Mouse (Mus musculus): Measurements from ENCODE around the gene Lbr. TPM values are rescaled to one million over a fixed set of nuclear protein-coding genes. Genes with fewer than 3 reads are reported as not detected.
A peak's percentile ranks its signal among the peaks of the same experiment; 100 is the strongest.

Gene Lbr
- polyA plus RNA-seq, 1 experiment, result 183 TPM

DNA sequence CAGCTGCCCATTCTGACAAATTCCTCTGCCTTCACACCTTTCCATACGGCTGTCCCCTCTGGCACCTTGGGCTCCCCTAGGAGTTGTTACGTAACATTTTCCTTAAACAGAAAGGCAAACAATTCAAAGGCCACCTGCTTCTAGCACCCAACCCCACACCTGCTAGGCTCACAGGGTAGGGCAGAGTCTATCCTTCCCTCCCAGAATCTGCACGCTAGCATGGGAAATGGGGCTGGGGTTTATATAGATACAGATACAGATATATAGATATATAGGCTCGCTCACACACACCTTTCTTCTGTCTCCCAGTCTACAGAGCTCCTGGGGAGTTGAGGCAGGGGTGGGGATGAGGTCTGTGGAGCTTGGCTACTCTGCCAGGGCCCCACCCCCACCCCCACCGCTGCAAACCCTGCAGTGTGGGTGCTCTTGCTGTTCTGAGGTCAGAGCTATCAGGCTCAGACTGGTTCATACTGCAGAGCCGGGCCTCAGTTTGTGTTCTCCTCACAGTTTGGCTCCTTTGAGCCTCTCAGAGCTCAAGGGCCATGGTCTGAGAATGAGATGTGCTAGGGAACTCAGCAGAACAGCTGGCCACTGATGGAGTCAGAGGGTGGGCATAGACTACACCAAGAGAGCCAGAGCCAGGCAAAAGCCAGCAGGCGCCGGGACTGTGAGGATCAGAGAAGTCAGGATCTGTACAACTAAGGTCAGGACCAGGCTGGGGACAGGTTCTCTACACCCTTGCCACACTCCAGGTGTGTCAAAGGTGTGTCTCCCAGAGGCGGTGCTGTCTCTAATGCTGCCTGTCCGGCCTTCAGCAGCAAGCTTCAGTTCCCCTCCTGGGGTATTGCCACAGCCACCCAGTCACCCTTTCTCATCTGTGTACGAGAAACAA, 22.4 kb upstream of the Lbr start:
- peaks cover 71% of the 10 kb centered on the region for H3K4me1 ChIP-seq (replicated peaks; ENCODE audit: control insufficient read depth, insufficient read depth, low read length)
- H3K27ac ChIP-seq (ENCODE audit: control insufficient read depth, insufficient read depth, low read length), result peak overlapping the region; percentile 85
- DNase-seq, result no peak
- TF ChIP-seq POLR2A (IDR thresholded peaks at IDR 0.05; ENCODE audit: control insufficient read depth, extremely low read depth, insufficient read depth, low read length, poor library complexity) (no peak), CTCF (IDR thresholded peaks at IDR 0.05; ENCODE audit: borderline replicate concordance, control insufficient read depth, extremely low read depth, insufficient read depth, low read length, poor library complexity) (no peak)
- H3K36me3 ChIP-seq (ENCODE audit: control insufficient read depth, insufficient read depth, low read length), result no peaks in the 10 kb centered on the region
- no peaks in the 10 kb centered on the region for H3K27me3 ChIP-seq (ENCODE audit: control insufficient read depth, insufficient read depth, low read length)
- 45% methylated on average over 11 of the region's 11 CpGs for WGBS
- H3K4me3 ChIP-seq (ENCODE audit: control insufficient read depth, insufficient read depth, low read length), result no peak overlapping the region

DNA sequence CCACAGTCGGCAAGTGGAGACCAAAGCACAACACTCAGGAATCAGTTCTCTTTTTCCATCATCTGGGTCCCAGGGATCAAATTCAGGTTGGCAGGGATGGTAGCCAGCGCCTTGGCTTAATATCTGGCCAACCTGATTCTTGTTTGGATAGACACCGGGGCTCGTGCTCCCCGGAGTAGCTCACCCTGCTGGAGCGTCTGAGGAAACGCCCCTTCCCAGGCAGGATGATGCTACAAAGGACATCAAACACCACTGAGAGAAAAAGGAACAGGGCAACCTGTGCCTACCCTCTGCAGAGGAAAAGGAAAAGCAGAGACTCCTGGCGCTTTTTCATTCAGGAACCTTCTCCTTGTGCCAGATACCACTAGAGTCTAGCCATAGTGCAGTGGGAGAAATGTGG, 20.6 kb upstream of the Lbr start:
- peaks cover 76% of the 10 kb centered on the region for H3K4me1 ChIP-seq (replicated peaks; ENCODE audit: control insufficient read depth, insufficient read depth, low read length)
- no peak for DNase-seq
- no peak overlapping the region for H3K4me3 ChIP-seq (ENCODE audit: control insufficient read depth, insufficient read depth, low read length)
- H3K27me3 ChIP-seq (ENCODE audit: control insufficient read depth, insufficient read depth, low read length), result no peaks in the 10 kb centered on the region
- TF ChIP-seq CTCF (IDR thresholded peaks at IDR 0.05; ENCODE audit: borderline replicate concordance, control insufficient read depth, extremely low read depth, insufficient read depth, low read length, poor library complexity) (no peak), POLR2A (IDR thresholded peaks at IDR 0.05; ENCODE audit: control insufficient read depth, extremely low read depth, insufficient read depth, low read length, poor library complexity) (no peak)
- peak overlapping the region; percentile 11; the same call in 1 of the 2 replicates for H3K27ac ChIP-seq (ENCODE audit: control insufficient read depth, insufficient read depth, low read length)
- 32% methylated on average over 8 of the region's 8 CpGs for WGBS
- no peaks in the 10 kb centered on the region for H3K36me3 ChIP-seq (ENCODE audit: control insufficient read depth, insufficient read depth, low read length)

DNA sequence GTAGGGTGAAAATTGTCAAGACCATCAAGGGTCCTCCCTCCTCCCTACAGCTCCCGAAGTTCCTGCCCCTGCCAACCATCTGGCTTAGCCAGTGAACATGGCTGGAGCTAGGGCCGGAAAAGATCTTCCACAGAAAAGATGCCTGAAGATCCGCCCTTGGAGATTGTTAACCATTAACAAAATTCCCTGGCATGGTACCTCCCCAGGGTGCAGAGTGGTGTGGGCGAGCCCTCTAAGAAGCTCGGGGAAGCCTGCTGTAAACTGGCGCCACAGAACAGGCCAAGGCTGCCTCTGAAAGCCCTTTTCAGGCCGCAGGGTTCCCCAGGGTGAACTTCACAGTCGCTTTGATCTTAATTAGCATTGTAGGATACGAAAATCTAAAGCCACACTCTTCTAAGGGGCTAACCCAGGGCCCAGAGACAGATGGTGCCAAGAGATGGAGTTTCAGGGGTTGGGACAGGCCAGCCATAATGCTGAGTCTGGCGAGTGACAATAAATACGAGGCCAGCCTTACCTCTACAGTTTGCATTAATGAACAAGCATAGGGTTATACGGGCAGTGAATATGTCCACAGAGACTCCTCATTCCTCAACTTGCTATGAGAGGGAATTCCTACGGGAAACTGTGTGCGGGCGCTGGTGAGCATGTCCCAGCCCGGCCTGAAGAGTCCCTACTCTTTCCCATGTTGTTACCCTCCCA, 20.0 kb upstream of the Lbr start:
- DNase-seq, result no peak
- Histone ChIP-seq H3K36me3 (ENCODE audit: control insufficient read depth, insufficient read depth, low read length) (no peaks in the 10 kb centered on the region), H3K27me3 (ENCODE audit: control insufficient read depth, insufficient read depth, low read length) (no peaks in the 10 kb centered on the region), H3K27ac (ENCODE audit: control insufficient read depth, insufficient read depth, low read length) (peak overlapping the region; percentile 17; the same call in 1 of the 2 replicates), H3K4me3 (ENCODE audit: control insufficient read depth, insufficient read depth, low read length) (no peak overlapping the region), H3K4me1 (replicated peaks; ENCODE audit: control insufficient read depth, insufficient read depth, low read length) (peaks cover 75% of the 10 kb centered on the region)
- TF ChIP-seq CTCF (IDR thresholded peaks at IDR 0.05; ENCODE audit: borderline replicate concordance, control insufficient read depth, extremely low read depth, insufficient read depth, low read length, poor library complexity) (no peak), POLR2A (IDR thresholded peaks at IDR 0.05; ENCODE audit: control insufficient read depth, extremely low read depth, insufficient read depth, low read length, poor library complexity) (no peak)
- WGBS, result 69% methylated on average over 16 of the region's 16 CpGs

GRCm38 (mm10) chr1:181861181-181861902, 18.5 kb upstream of the Lbr start:
- H3K27me3 ChIP-seq (ENCODE audit: control insufficient read depth, insufficient read depth, low read length), result no peaks in the 10 kb centered on the region
- H3K4me3 ChIP-seq (ENCODE audit: control insufficient read depth, insufficient read depth, low read length), result no peak overlapping the region
- no peaks in the 10 kb centered on the region for H3K36me3 ChIP-seq (ENCODE audit: control insufficient read depth, insufficient read depth, low read length)
- H3K4me1 ChIP-seq (replicated peaks; ENCODE audit: control insufficient read depth, insufficient read depth, low read length), result peaks cover 65% of the 10 kb centered on the region
- no peak for TF ChIP-seq POLR2A (IDR thresholded peaks at IDR 0.05; ENCODE audit: control insufficient read depth, extremely low read depth, insufficient read depth, low read length, poor library complexity)
- TF ChIP-seq CTCF (IDR thresholded peaks at IDR 0.05; ENCODE audit: borderline replicate concordance, control insufficient read depth, extremely low read depth, insufficient read depth, low read length, poor library complexity), result no peak
- WGBS, result 44% methylated on average over 2 of the region's 2 CpGs
- peak overlapping the region; percentile 99 for H3K27ac ChIP-seq (ENCODE audit: control insufficient read depth, insufficient read depth, low read length)
- no peak for DNase-seq

DNA sequence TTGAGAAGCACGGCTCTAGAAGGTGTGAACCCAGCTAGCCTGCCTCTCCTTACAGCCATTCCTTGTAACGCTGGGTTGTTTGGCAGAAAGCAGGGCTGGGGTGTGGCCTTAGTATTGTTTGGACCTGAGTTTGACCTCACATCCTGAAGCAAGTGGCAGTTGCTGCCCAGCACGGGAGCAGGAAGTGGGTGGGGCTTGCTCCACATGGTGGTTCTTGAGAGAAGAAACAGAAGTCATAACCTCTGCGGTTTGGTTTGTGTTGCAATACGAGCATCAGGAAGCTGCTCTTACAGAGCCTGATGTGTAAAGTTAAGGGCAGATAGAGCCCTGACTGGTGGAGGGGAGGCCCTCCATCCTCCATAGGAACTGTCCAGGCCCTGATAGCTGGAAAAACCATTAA, 17.8 kb upstream of the Lbr start:
- Histone ChIP-seq H3K4me3 (ENCODE audit: control insufficient read depth, insufficient read depth, low read length) (no peak overlapping the region), H3K4me1 (replicated peaks; ENCODE audit: control insufficient read depth, insufficient read depth, low read length) (peaks cover 58% of the 10 kb centered on the region), H3K36me3 (ENCODE audit: control insufficient read depth, insufficient read depth, low read length) (no peaks in the 10 kb centered on the region), H3K27me3 (ENCODE audit: control insufficient read depth, insufficient read depth, low read length) (no peaks in the 10 kb centered on the region), H3K27ac (ENCODE audit: control insufficient read depth, insufficient read depth, low read length) (peak overlapping the region; percentile 99)
- TF ChIP-seq CTCF (IDR thresholded peaks at IDR 0.05; ENCODE audit: borderline replicate concordance, control insufficient read depth, extremely low read depth, insufficient read depth, low read length, poor library complexity), result no peak
- peak; percentile 47; the same call in 1 of the 2 replicates for TF ChIP-seq POLR2A (IDR thresholded peaks at IDR 0.05; ENCODE audit: control insufficient read depth, extremely low read depth, insufficient read depth, low read length, poor library complexity)
- WGBS, result under 1% methylated on average over 5 of the region's 5 CpGs
- peak; percentile 91 for DNase-seq

DNA sequence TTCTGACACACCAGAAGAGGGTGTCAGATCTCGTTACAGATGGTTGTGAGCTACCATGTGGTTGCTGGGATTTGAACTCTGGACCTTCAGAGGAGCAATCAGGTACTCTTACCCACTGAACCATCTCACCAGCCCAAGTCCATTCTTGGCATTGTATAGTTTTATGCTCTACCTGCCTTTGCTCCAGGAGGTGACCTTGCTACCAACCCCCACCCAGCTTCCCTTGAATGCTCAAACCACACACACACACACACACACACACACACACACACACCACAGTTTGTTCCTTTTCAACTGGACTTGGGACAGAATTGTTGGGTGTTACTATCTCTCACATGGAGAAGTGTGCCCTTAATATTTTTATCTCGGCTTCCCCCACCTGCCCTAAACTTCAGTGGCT, 13.5 kb upstream of the Lbr start:
- 96% methylated on average over 2 of the region's 2 CpGs for WGBS
- TF ChIP-seq POLR2A (IDR thresholded peaks at IDR 0.05; ENCODE audit: control insufficient read depth, extremely low read depth, insufficient read depth, low read length, poor library complexity) (no peak), CTCF (IDR thresholded peaks at IDR 0.05; ENCODE audit: borderline replicate concordance, control insufficient read depth, extremely low read depth, insufficient read depth, low read length, poor library complexity) (no peak)

More for the DNA sequence above, 13.5 kb upstream of the Lbr start:
- Histone ChIP-seq H3K27me3 (ENCODE audit: control insufficient read depth, insufficient read depth, low read length) (no peaks in the 10 kb centered on the region), H3K27ac (ENCODE audit: control insufficient read depth, insufficient read depth, low read length) (no peak overlapping the region), H3K4me1 (replicated peaks; ENCODE audit: control insufficient read depth, insufficient read depth, low read length) (peaks cover 35% of the 10 kb centered on the region), H3K4me3 (ENCODE audit: control insufficient read depth, insufficient read depth, low read length) (no peak overlapping the region), H3K36me3 (ENCODE audit: control insufficient read depth, insufficient read depth, low read length) (no peaks in the 10 kb centered on the region)
- no peak for DNase-seq
